Mouse (Mus musculus): ENCODE measurements around the gene Zfp599.

Zfp599 gene

DNA sequence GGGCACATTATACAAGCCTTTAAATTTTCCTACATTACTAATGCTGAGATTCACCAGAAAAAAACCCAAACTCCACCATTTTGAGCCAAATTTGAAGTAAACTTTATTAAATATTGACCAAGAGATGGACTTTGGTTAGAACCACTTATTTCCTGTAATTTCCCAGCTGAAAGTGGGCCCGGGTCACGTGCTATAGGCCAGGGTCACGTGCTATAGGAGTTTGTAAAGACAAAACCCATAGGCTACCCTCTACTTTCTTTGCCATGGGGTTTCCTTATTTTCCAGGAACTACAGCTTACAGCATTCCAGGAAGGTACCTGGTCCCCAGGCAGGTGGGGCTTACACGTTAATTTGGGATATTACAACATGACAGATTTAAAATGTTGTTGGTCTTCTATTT lies 35.6 kb downstream of the Zfp599 start:
- DNase-seq (ENCODE audit: low spot score in 2 of 2) = no peak

DNA sequence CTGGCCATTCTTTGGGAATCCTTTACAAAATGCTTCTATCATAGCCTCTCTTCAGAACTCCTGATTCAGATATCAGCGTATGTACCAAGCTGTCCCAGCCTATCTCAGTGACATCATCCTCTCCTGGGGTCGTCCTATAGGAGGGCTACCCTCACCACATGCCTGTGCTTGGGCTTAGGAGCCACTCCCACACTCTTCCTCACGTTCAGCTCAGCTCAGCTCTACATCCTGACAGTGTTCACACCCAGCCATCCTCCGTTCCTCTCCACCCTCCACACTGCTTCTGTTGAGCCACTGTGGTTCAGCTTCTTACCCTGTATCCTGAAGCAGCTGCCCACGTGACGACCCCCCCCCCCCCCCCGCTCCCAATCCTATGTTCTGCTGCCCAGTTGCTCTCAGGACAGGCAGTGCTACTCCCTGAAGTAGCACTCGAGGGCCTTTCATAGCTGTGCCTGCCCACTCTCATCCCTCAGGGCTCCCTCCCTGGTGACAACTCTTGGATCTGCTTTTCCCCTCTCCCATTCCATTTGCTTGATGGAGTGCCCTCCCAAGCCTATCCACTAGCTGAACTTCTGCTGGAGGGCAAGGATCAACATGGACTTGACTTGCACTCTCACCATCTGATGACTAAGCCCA lies 41.7 kb downstream of the Zfp599 start:
- DNase-seq (ENCODE audit: low spot score in 2 of 2) = no peak

- DNase-seq (ENCODE audit: low spot score in 2 of 2) = no peak
These were observed 43.0 kb downstream of the Zfp599 start for GRCm38 (mm10) chr9:22216705-22217104.

- DNase-seq (ENCODE audit: low spot score in 2 of 2) = no peak
These were observed 45.1 kb downstream of the Zfp599 start for GRCm38 (mm10) chr9:22214549-22214948.

DNA sequence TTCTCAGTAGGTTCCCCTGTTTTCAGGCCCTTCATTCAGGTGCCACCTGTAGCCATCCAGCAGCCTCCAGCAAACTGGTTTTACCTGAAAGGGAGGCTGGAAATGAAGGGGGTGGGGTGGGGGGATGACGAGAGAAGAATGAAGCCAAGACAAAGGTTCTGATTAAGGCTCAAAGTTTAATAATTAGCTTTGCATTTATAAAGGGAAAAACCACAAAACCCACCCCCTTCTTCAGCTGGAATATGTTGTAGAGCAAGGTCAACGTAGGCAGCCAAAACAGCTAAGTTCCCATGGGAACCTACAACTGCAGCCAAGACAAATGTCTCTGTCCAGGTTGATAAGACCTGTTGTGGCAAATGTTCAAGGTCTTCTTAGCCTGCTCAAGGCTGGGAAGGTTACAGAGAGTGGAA lies 45.9 kb downstream of the Zfp599 start:
- DNase-seq (ENCODE audit: low spot score in 2 of 2) = no peak

All from left cerebral cortex, adult 9 months (tissue).